Mouse (Mus musculus) neural tube, embryonic 12.5 days (tissue): Measurements from ENCODE around the gene Plekhd1. TPM values are rescaled to one million over a fixed set of nuclear protein-coding genes. Genes with fewer than 3 reads are reported as not detected.

ENCODE experiments used
- ATAC-seq: fragments of 200-750 bp; cut with Nextera tagmentation; 2 replicates; pipeline ENCODE4 v1.8.0; 2017; ENCODE audit warnings: low read depth, mild to moderate bottlenecking, moderate TSS enrichment, moderate library complexity; ENCODE audit not compliant: low FRiP score
- H3K27ac ChIP-seq: fragments of 300-500 bp; sonication (generic); 2 replicates; pipeline ENCODE4 v1.5.1; 2016
- H3K27me3 ChIP-seq: fragments of 300-500 bp; sonication (generic); replicated peaks from 2 replicates; pipeline ENCODE4 v1.6.1; 2016; ENCODE audit warnings: mild to moderate bottlenecking
- H3K36me3 ChIP-seq: fragments of 300-500 bp; sonication (generic); 2 replicates; pipeline ENCODE4 v1.6.1; 2016; ENCODE audit warnings: mild to moderate bottlenecking
- H3K4me1 ChIP-seq: fragments of 300-500 bp; sonication (generic); 2 replicates; pipeline ENCODE4 v1.6.1; 2016
- H3K4me2 ChIP-seq: fragments of 300-500 bp; sonication (generic); replicated peaks from 2 replicates; pipeline ENCODE4 v1.6.1; 2016; ENCODE audit warnings: mild to moderate bottlenecking
- H3K4me3 ChIP-seq: fragments of 300-500 bp; sonication (generic); 2 replicates; pipeline ENCODE4 v1.5.1; 2016
- H3K9ac ChIP-seq: fragments of 300-500 bp; sonication (generic); 2 replicates; pipeline ENCODE4 v1.6.1; 2016; ENCODE audit warnings: mild to moderate bottlenecking
- H3K9me3 ChIP-seq: fragments of 300-500 bp; sonication (generic); 2 replicates; pipeline ENCODE4 v1.6.1; 2016; ENCODE audit warnings: mild to moderate bottlenecking
- WGBS: fragments of 180-500 bp; shearing (Covaris S2); methylation state at CpG from one replicate; pipeline ENCODE4 v1.1.7; 2016; 5-methylcytosine and 5-hydroxymethylcytosine counted together
- polyA plus RNA-seq: library from polyadenylated mRNA; unstranded; fragments of >200 nt; fragmentation: Nextera tagmentation; extraction: Ambion mirVana; gene quantifications from 2 replicates; pipeline ENCODE4 v1.2.1, GENCODE M21; 2016

Plekhd1 gene
- polyA plus RNA-seq, 1 experiment from 2014 or later, result 5.6 TPM

GRCm38 (mm10) chr12:80760396-80760801, 68.0 kb downstream of the Plekhd1 start, which contains the start of gene Ccdc177:
Gene Ccdc177 (minus strand): TSS chr12:80760687.
- 0 out of 2 replicates have a peak, but pooled peaks cover 5% of the 10 kb centered on the region for H3K9me3 ChIP-seq
- under 1% methylated on average over 24 of the region's 24 CpGs for WGBS

GRCm38 (mm10) chr12:80762982-80763381, 70.6 kb downstream of the Plekhd1 start:
- no peak for ATAC-seq
- Histone ChIP-seq H3K4me1 (peaks cover 17% of the 10 kb centered on the region), H3K27ac (no peak overlapping the region), H3K4me3 (no peak overlapping the region), H3K9ac (no peak overlapping the region), H3K4me2 (no peak overlapping the region), H3K27me3 (peaks cover 12% of the 10 kb centered on the region), H3K9me3 (no peaks in the 10 kb centered on the region), H3K36me3 (peaks cover 5% of the 10 kb centered on the region; the same call in 1 of the 2 replicates)
- 93% methylated on average over 5 of the region's 5 CpGs for WGBS

More at GRCm38 (mm10) chr12:80760396-80760801, 68.0 kb downstream of the Plekhd1 start, which contains the start of gene Ccdc177:
- peaks cover 27% of the 10 kb centered on the region for H3K27me3 ChIP-seq
- peak; percentile 43 for ATAC-seq
- H3K27ac ChIP-seq, result peak within 1 kb of the TSS; percentile 82
- H3K4me2 ChIP-seq, result peak within 1 kb of the TSS; percentile 79
- H3K4me1 ChIP-seq, result peaks cover 26% of the 10 kb centered on the region
- peak within 1 kb of the TSS; percentile 59 for H3K4me3 ChIP-seq
- H3K36me3 ChIP-seq, result peaks cover 31% of the 10 kb centered on the region
- peak within 1 kb of the TSS; percentile 80 for H3K9ac ChIP-seq

GRCm38 (mm10) chr12:80764116-80764515, 71.7 kb downstream of the Plekhd1 start:
- Histone ChIP-seq H3K4me3 (no peak overlapping the region), H3K9ac (no peak overlapping the region), H3K36me3 (no peaks in the 10 kb centered on the region), H3K27ac (no peak overlapping the region), H3K27me3 (peaks cover 2% of the 10 kb centered on the region), H3K9me3 (no peaks in the 10 kb centered on the region), H3K4me2 (no peak overlapping the region), H3K4me1 (peaks cover 6% of the 10 kb centered on the region)
- 76% methylated on average over 4 of the region's 4 CpGs for WGBS
- no peak for ATAC-seq

- peak; percentile 77; the same call in 1 of the 2 replicates for ATAC-seq
- no peak overlapping the region for H3K9ac ChIP-seq
These were observed 77.3 kb downstream of the Plekhd1 start for GRCm38 (mm10) chr12:80769697-80770096.

More at GRCm38 (mm10) chr12:80769697-80770096, 77.3 kb downstream of the Plekhd1 start:
- Histone ChIP-seq H3K4me1 (no peaks in the 10 kb centered on the region), H3K36me3 (no peaks in the 10 kb centered on the region), H3K27me3 (no peaks in the 10 kb centered on the region), H3K4me2 (no peak overlapping the region), H3K9me3 (no peaks in the 10 kb centered on the region), H3K4me3 (no peak overlapping the region), H3K27ac (no peak overlapping the region)
- WGBS, result 20% methylated on average over 11 of the region's 11 CpGs

Other genes with a start within 250 kb of the Plekhd1 start
- 46.3 and 52.6 TPM in 2 replicates for gene Exd2, start 229.5 kb upstream of the Plekhd1 start, polyA plus RNA-seq
- 21.7 and 22.6 TPM in 2 replicates for gene Galnt16, start 174.3 kb upstream of the Plekhd1 start, polyA plus RNA-seq
- gene Slc39a9, start 48.7 kb upstream of the Plekhd1 start, polyA plus RNA-seq, result 28.1 and 28.3 TPM in 2 replicates
- 295 and 298 TPM in 2 replicates for gene Erh, start 48.2 kb upstream of the Plekhd1 start, polyA plus RNA-seq
- gene Ccdc177, start 68.1 kb downstream of the Plekhd1 start, polyA plus RNA-seq, result 4.2 and 4.7 TPM in 2 replicates
- gene Susd6, start 97.9 kb downstream of the Plekhd1 start, polyA plus RNA-seq, result 18.6 and 19.5 TPM in 2 replicates